10 mouse cellular contexts compared by ENCODE assay signal in genomic region chr8:47764480-47764879, GRCm38 (mm10). TPM values are rescaled to one million over a fixed set of nuclear protein-coding genes. Genes with fewer than 3 reads are reported as not detected.
DNase-seq lines count a peak whose midpoint lies in the region; TF ChIP-seq lines count a peak whose summit lies in the region.
"Had no signal": no experiment of that assay in that cellular context is flagged by ENCODE, and none has a peak within 500 bp of the region (broad histone marks: within the 10 kb centered on the region; RNA-seq: fewer than 3 reads in every experiment).

No protein-coding gene starts in this region.

- no peak for TF ChIP-seq CTCF in small intestine, adult 2 months (IDR thresholded peaks at IDR 0.05; ENCODE audit: extremely low read depth, insufficient read length, insufficient replicate concordance, low read depth, low read length)

- no peak overlapping the region for H3K4me3 ChIP-seq in small intestine, adult 2 months (ENCODE audit: low read depth, low read length)

- peak; percentile 5 for DNase-seq in cerebellum, adult 9-10 months
- DNase-seq in cerebellum, postnatal 4 days (ENCODE audit: low spot score in 2 of 2): no peak
- DNase-seq in adrenal gland, postnatal 36 days: peak; percentile 47 to 61
- peak; percentile 55 to 68 for DNase-seq in heart, postnatal 10 days
- DNase-seq in kidney, postnatal 25 days: peak; percentile 80 to 93
- DNase-seq in liver: no peak
- no peak for DNase-seq in frontal cortex, postnatal 25 days (ENCODE audit: low spot score in 2 of 2)

- no peak for TF ChIP-seq POLR2A in small intestine, adult 2 months (IDR thresholded peaks at IDR 0.05; ENCODE audit: low read depth, low read length)

- 42% methylated on average over 15 of the region's 15 CpGs for WGBS in small intestine, adult 2 months

- peaks cover 4% of the 10 kb centered on the region; the same call in 1 of the 2 replicates for H3K4me1 ChIP-seq in small intestine, adult 2 months (ENCODE audit: control insufficient read depth, insufficient read depth, insufficient read length, low read length)

- peak overlapping the region; percentile 8; the same call in 1 of the 2 replicates for H3K27ac ChIP-seq in small intestine, adult 2 months (ENCODE audit: insufficient read depth, low read depth, low read length)

- intact Hi-C loops in heart, postnatal 10 days (cut with DNase I): no loop called here

- no peaks in the 10 kb centered on the region for H3K27me3 ChIP-seq in small intestine, adult 2 months (ENCODE audit: control insufficient read depth, insufficient read depth, low read length)

- no peaks in the 10 kb centered on the region for H3K36me3 ChIP-seq in small intestine, adult 2 months (ENCODE audit: control insufficient read depth, insufficient read depth, low read length)

RNA-seq across cellular contexts. Expression of gene Cdkn2aip, which starts 50.7 kb away (rescaled TPM):
- 10 to 100 TPM; 13.9 to 16.2 TPM for total RNA-seq in adrenal gland, postnatal 36 days (2021)
- 10 to 100 TPM in 1 of 2 experiments, 1 to 10 TPM in 1; 8.8 to 11.9 TPM for total RNA-seq in heart, postnatal 10 days (2021)
- polyA plus RNA-seq in small intestine, adult 2 months (2012; rRNA removed): 8.8 and 18.5 TPM in 2 replicates

RNA-seq across cellular contexts. Expression of gene Cldn24, which starts 57.5 kb away (rescaled TPM):
- total RNA-seq in adrenal gland, postnatal 36 days (2021): not detected
- total RNA-seq in heart, postnatal 10 days (2021): not detected
- 0.32 TPM in 1 of 2 replicates, not detected in the other for polyA plus RNA-seq in small intestine, adult 2 months (2012; rRNA removed)
- total RNA-seq: left cerebral cortex, postnatal 14 days had no signal
- polyA plus RNA-seq: C2C12 had no signal

RNA-seq across cellular contexts. Expression of gene Cldn22, which starts 59.8 kb away (rescaled TPM):
- total RNA-seq in adrenal gland, postnatal 36 days (2021): 1 to 10 TPM in 1 of 2 experiments, under 1 TPM in 1; 0.95 to 2.6 TPM
- total RNA-seq in heart, postnatal 10 days (2021): not detected
- polyA plus RNA-seq in small intestine, adult 2 months (2012; rRNA removed): 0.43 TPM in 1 of 2 replicates, not detected in the other
- polyA plus RNA-seq: C2C12 had no signal

Comparison
In these comparisons a context has a peak if more than half of its experiments do, and no peak if none do; other contexts are left out.
1. DNase-seq: peak in cerebellum, adult 9-10 months (single experiment), adrenal gland, postnatal 36 days (2 of 2), heart, postnatal 10 days (2 of 2) and kidney, postnatal 25 days (2 of 2); none in cerebellum, postnatal 4 days (0 of 2), liver (single experiment) and frontal cortex, postnatal 25 days (0 of 2).